In the genomic region with DNA sequence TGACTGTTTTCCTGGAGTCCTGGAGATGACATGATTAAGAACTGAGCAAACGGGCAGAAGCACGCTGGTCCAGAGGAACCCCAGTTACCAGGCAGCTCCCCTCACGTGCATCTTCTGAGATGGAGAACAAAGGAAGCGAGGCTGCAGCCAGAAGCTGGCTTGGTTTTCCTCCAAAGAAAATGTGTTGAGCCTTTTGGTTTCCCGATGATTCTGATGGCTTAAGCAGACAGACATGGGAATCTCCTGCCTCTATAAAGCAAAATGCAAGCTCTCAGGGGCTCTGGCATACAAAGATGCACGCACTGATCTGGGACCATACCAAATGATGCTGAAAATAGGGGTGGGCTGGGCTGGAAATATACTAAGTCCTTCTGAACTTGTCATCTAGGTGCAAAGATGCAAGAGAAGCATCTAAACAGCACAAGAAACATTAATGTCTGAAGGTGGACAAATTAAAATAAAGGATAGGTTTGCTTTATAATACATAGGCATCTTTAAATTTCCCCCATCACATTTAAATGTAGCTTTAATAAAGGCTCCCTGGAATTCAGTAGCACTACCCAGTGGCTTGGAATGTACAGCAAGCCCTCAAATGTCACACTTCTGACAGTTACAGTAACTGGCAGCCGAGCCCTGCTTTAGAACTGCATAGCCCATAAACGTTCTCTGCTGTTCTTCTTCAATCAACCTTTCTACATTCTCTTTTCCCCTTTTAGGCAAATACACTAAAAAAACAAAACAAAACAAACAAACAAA, we compare ENCODE assay signal across 8 mouse cellular contexts. TPM values are rescaled to one million over a fixed set of nuclear protein-coding genes. Genes with fewer than 3 reads are reported as not detected.
DNase-seq lines count a peak whose midpoint lies in the region; ATAC-seq and TF ChIP-seq lines count a peak whose summit lies in the region.

No protein-coding gene starts in this region.

- peak overlapping the region; percentile 28; the same call in 1 of the 2 replicates for H3K9ac ChIP-seq in midbrain, embryonic 11.5 days (ENCODE audit: low read length)

- no peak for TF ChIP-seq POLR2A in cerebellum, adult 2 months (IDR thresholded peaks at IDR 0.05; ENCODE audit: borderline replicate concordance, insufficient read depth, low read length)

- H3K27me3 ChIP-seq in cerebellum, adult 2 months (ENCODE audit: control insufficient read depth, insufficient read depth, low read length): no peaks in the 10 kb centered on the region
- no peaks in the 10 kb centered on the region for H3K27me3 ChIP-seq in midbrain, embryonic 11.5 days (ENCODE audit: control insufficient read depth, insufficient read depth, low read length)

- peak overlapping the region; percentile 19 for H3K4me2 ChIP-seq in midbrain, embryonic 11.5 days

- no peaks in the 10 kb centered on the region; the same call in 1 of the 2 replicates for H3K4me1 ChIP-seq in cerebellum, adult 2 months (ENCODE audit: control insufficient read depth, insufficient read depth, low read length)
- H3K4me1 ChIP-seq in midbrain, embryonic 11.5 days (ENCODE audit: control insufficient read depth, insufficient read depth, low read length): 0 out of 2 replicates have a peak, but pooled peaks cover 3% of the 10 kb centered on the region

- H3K27ac ChIP-seq in cerebellum, adult 2 months (ENCODE audit: insufficient read depth, low read length): no peak overlapping the region; the same call in 1 of the 2 replicates
- no peak overlapping the region for H3K27ac ChIP-seq in midbrain, embryonic 11.5 days (ENCODE audit: low read depth, low read length)

- DNase-seq in heart, adult 11 months: peak; percentile 82
- DNase-seq in heart, postnatal 36 days: no peak
- DNase-seq in cerebellum, adult 2 months: peak; percentile 39 to 40
- DNase-seq in forelimb bud, embryonic 11.5 days (ENCODE audit: low read depth, low spot score): peak; percentile 40
- peak; percentile 94 for DNase-seq in midbrain, embryonic 11.5 days (ENCODE audit: low spot score, missing footprints)
- no peak for DNase-seq in lung, adult 18-20 months
- no peak for DNase-seq in ovary, postnatal 10 days (ENCODE audit: low spot score)

- peak overlapping the region; percentile 53 for H3K4me3 ChIP-seq in cerebellum, adult 2 months (replicated peaks; ENCODE audit: insufficient read depth, low read depth, low read length)
- peak overlapping the region; percentile 13 for H3K4me3 ChIP-seq in midbrain, embryonic 11.5 days (ENCODE audit: low read depth, low read length)

- intact Hi-C loops in heart, postnatal 36 days (cut with DNase I): loop anchor here (5.0 kb wide), 1 partner anchor 40 kb away; no protein-coding TSS in a partner anchor

- no peaks in the 10 kb centered on the region for H3K9me3 ChIP-seq in midbrain, embryonic 11.5 days (ENCODE audit: control insufficient read depth, low read length)

- 13% methylated on average over 8 of the region's 8 CpGs for WGBS in cerebellum, adult 2 months
- WGBS in midbrain, embryonic 11.5 days: 43% methylated on average over 8 of the region's 8 CpGs

- no peak for ATAC-seq in midbrain, embryonic 11.5 days (ENCODE audit: low FRiP score)
- ATAC-seq in megakaryocyte-erythroid progenitor cell, adult 5-6 weeks (replicated peaks; ENCODE audit: low FRiP score, low TSS enrichment, poor library complexity, severe bottlenecking): no peak

- TF ChIP-seq CTCF in cerebellum, adult 2 months (IDR thresholded peaks at IDR 0.05; ENCODE audit: borderline replicate concordance, insufficient read depth, low read depth, low read length): no peak

- H3K36me3 ChIP-seq in midbrain, embryonic 11.5 days (ENCODE audit: control insufficient read depth, insufficient read depth, low read length): no peaks in the 10 kb centered on the region

RNA-seq across cellular contexts. Expression of a gene that starts 54.9 kb away (rescaled TPM):
- total RNA-seq in heart, postnatal 36 days (2021): 100 to 1,000 TPM; 100 to 108 TPM
- 89.8 and 109 TPM in 2 replicates for polyA plus RNA-seq in cerebellum, adult 2 months (2012; rRNA removed)
- polyA plus RNA-seq in midbrain, embryonic 11.5 days (2014; fragmentation: Nextera tagmentation; extraction: Ambion mirVana): 68.9 and 69.5 TPM in 2 replicates
- 46.9 and 61.7 TPM in 2 replicates for total RNA-seq in megakaryocyte-erythroid progenitor cell, adult 5-6 weeks (2014; fragmentation: Nextera tagmentation)
- total RNA-seq in megakaryocyte-erythroid progenitor cell, adult 5-6 weeks (2017): 22.7 and 34.7 TPM in 2 replicates

Comparison
In these comparisons a context has a peak if more than half of its experiments do, and no peak if none do; other contexts are left out.
1. DNase-seq: peak in heart, adult 11 months (single experiment), cerebellum, adult 2 months (2 of 2), forelimb bud, embryonic 11.5 days (single experiment) and midbrain, embryonic 11.5 days (single experiment); none in heart, postnatal 36 days (0 of 2), lung, adult 18-20 months (0 of 2) and ovary, postnatal 10 days (single experiment).